8 mouse cellular contexts compared by ENCODE assay signal in genomic region chr16:42164941-42165340, GRCm38 (mm10).
A peak's percentile ranks its signal among the peaks of the same experiment; 100 is the strongest.
DNase-seq lines count a peak whose midpoint lies in the region; ATAC-seq and TF ChIP-seq lines count a peak whose summit lies in the region.

No protein-coding gene starts in this region.

- TF ChIP-seq CTCF in E14TG2a.4 (conservative IDR thresholded peaks at IDR 0.05; ENCODE audit: low read length): peak; percentile 94
- TF ChIP-seq CTCF in lung, adult 2 months (IDR thresholded peaks at IDR 0.05; ENCODE audit: insufficient read depth, low read length): peak; percentile 54

- H3K27ac ChIP-seq in embryonic facial prominence, embryonic 15.5 days (replicated peaks): no peak overlapping the region
- H3K27ac ChIP-seq in heart, embryonic 10.5 days: no peak overlapping the region

- ATAC-seq in embryonic facial prominence, embryonic 15.5 days (ENCODE audit: insufficient number of reproducible peaks, low FRiP score, low TSS enrichment, low read depth): 0 out of 2 replicates have a peak, but pooled peaks have one; percentile 11

- H3K27me3 ChIP-seq in E14TG2a.4 (ENCODE audit: insufficient read depth, low read length): peaks cover 8% of the 10 kb centered on the region; the same call in 1 of the 2 replicates
- no peaks in the 10 kb centered on the region for H3K27me3 ChIP-seq in embryonic facial prominence, embryonic 15.5 days
- H3K27me3 ChIP-seq in heart, embryonic 10.5 days (ENCODE audit: insufficient read depth, poor library complexity, severe bottlenecking): no peaks in the 10 kb centered on the region

- no peak for TF ChIP-seq POLR2A in lung, adult 2 months (IDR thresholded peaks at IDR 0.05; ENCODE audit: borderline replicate concordance, extremely low read depth, low read depth, low read length)

- no peak overlapping the region for H3K4me3 ChIP-seq in E14TG2a.4 (replicated peaks; ENCODE audit: low read length)
- no peak overlapping the region for H3K4me3 ChIP-seq in embryonic facial prominence, embryonic 15.5 days (replicated peaks)
- no peak overlapping the region for H3K4me3 ChIP-seq in heart, embryonic 10.5 days
- H3K4me3 ChIP-seq in lung, adult 2 months (replicated peaks; ENCODE audit: extremely low read depth, low read depth, low read length): no peak overlapping the region

- no peaks in the 10 kb centered on the region for H3K9me3 ChIP-seq in E14TG2a.4 (ENCODE audit: low read length)
- no peaks in the 10 kb centered on the region for H3K9me3 ChIP-seq in embryonic facial prominence, embryonic 15.5 days (replicated peaks)
- no peaks in the 10 kb centered on the region for H3K9me3 ChIP-seq in heart, embryonic 10.5 days

- H3K9ac ChIP-seq in embryonic facial prominence, embryonic 15.5 days: no peak overlapping the region

- no peak overlapping the region for H3K4me2 ChIP-seq in embryonic facial prominence, embryonic 15.5 days (replicated peaks)

- H3K4me1 ChIP-seq in E14TG2a.4 (replicated peaks; ENCODE audit: low read depth, low read length): no peaks in the 10 kb centered on the region
- H3K4me1 ChIP-seq in embryonic facial prominence, embryonic 15.5 days: no peaks in the 10 kb centered on the region
- no peaks in the 10 kb centered on the region for H3K4me1 ChIP-seq in heart, embryonic 10.5 days
- no peaks in the 10 kb centered on the region for H3K4me1 ChIP-seq in lung, adult 2 months (ENCODE audit: control insufficient read depth, insufficient read depth, low read length)

- H3K36me3 ChIP-seq in E14TG2a.4 (ENCODE audit: insufficient read depth, low read length): no peaks in the 10 kb centered on the region
- H3K36me3 ChIP-seq in embryonic facial prominence, embryonic 15.5 days: no peaks in the 10 kb centered on the region
- no peaks in the 10 kb centered on the region for H3K36me3 ChIP-seq in heart, embryonic 10.5 days

- DNase-seq in adrenal gland, postnatal 4 days (ENCODE audit: low spot score in 2 of 2): peak; percentile 9 to 60
- DNase-seq in heart, embryonic 10.5 days (ENCODE audit: low spot score): peak; percentile 80
- peak; percentile 56 for DNase-seq in large intestine, adult 2 months (ENCODE audit: low read depth, low spot score)
- peak; percentile 59 for DNase-seq in lung, adult 2 months
- peak; percentile 81 for DNase-seq in ovary, postnatal 14 days (ENCODE audit: low spot score)
- DNase-seq in thymus, postnatal 36 days: peak; percentile 45 to 63
